Mouse (Mus musculus) small intestine, adult 2 months (tissue): ENCODE data around the gene Tbc1d5. TPM values are rescaled to one million over a fixed set of nuclear protein-coding genes. Genes with fewer than 3 reads are reported as not detected.

Source experiments
- H3K27ac ChIP-seq: fragments of 200-500 bp; 2 replicates; pipeline ENCODE4 v1.5.1; 2012; ENCODE audit warnings: low read depth, low read length, control low read depth, inconsistent platforms; ENCODE audit not compliant: insufficient read depth
- H3K27me3 ChIP-seq: fragments of 200-500 bp; 2 replicates; pipeline ENCODE4 v1.6.1; 2012; ENCODE audit warnings: mild to moderate bottlenecking, moderate library complexity, low read length, inconsistent platforms; ENCODE audit not compliant: control insufficient read depth, insufficient read depth
- H3K36me3 ChIP-seq: fragments of 200-500 bp; 2 replicates; pipeline ENCODE4 v1.6.1; 2012; ENCODE audit warnings: mild to moderate bottlenecking, low read length, control low read depth, inconsistent platforms; ENCODE audit not compliant: control insufficient read depth, insufficient read depth
- H3K4me1 ChIP-seq: fragments of 200-500 bp; 2 replicates; pipeline ENCODE4 v1.6.1; 2012; ENCODE audit warnings: low read length, inconsistent platforms, mixed read lengths; ENCODE audit not compliant: control insufficient read depth, insufficient read depth, insufficient read length
- H3K4me3 ChIP-seq: fragments of 200-500 bp; 2 replicates; pipeline ENCODE4 v1.5.1; 2012; ENCODE audit warnings: low read depth, mild to moderate bottlenecking, control low read depth, inconsistent platforms, low read length, moderate library complexity
- CTCF ChIP-seq: fragments of 200-500 bp; IDR thresholded peaks from 2 replicates; pipeline ENCODE4 v1.5.1; 2012; ENCODE audit warnings: low read depth, mild to moderate bottlenecking, control low read depth, inconsistent platforms, low read length, moderate library complexity, mixed read lengths; ENCODE audit not compliant: insufficient replicate concordance, insufficient read length; ENCODE audit errors: extremely low read depth
- POLR2A ChIP-seq: fragments of 200-500 bp; IDR thresholded peaks from 2 replicates; pipeline ENCODE4 v1.6.1; 2012; ENCODE audit warnings: low read depth, mild to moderate bottlenecking, control low read depth, inconsistent platforms, low read length, moderate library complexity
- WGBS: fragments of 180-500 bp; shearing (Covaris S2); methylation state at CpG from one replicate; pipeline ENCODE4 v1.1.7; 2018; 5-methylcytosine and 5-hydroxymethylcytosine counted together
- polyA plus RNA-seq: library from polyadenylated mRNA; depleted of rRNA; stranded (reverse); fragments of >200 nt; gene quantifications from 2 replicates; pipeline ENCODE4 v1.2.3, GENCODE M21; 2012

Tbc1d5 gene
- polyA plus RNA-seq, 1 experiment: 6.1 TPM

GRCm38 (mm10) chr17:50802380-50802779 is 376.8 kb downstream of the Tbc1d5 start:
- Histone ChIP-seq H3K4me1 (no peaks in the 10 kb centered on the region), H3K27ac (no peak overlapping the region), H3K36me3 (no peaks in the 10 kb centered on the region), H3K27me3 (no peaks in the 10 kb centered on the region), H3K4me3 (no peak overlapping the region)
- TF ChIP-seq CTCF: no peak
- TF ChIP-seq POLR2A: no peak
- 80% methylated on average over 8 of the region's 8 CpGs for WGBS

- no peak overlapping the region for H3K4me3 ChIP-seq
- 70% methylated on average over 6 of the region's 6 CpGs for WGBS
- H3K27me3 ChIP-seq: no peaks in the 10 kb centered on the region
- no peaks in the 10 kb centered on the region for H3K36me3 ChIP-seq
- no peak overlapping the region for H3K27ac ChIP-seq
- TF ChIP-seq CTCF: peak; percentile 19; the same call in 1 of the 2 replicates
- TF ChIP-seq POLR2A: no peak
- no peaks in the 10 kb centered on the region for H3K4me1 ChIP-seq
Measured at GRCm38 (mm10) chr17:50795445-50796095, 383.6 kb downstream of the Tbc1d5 start.

DNA sequence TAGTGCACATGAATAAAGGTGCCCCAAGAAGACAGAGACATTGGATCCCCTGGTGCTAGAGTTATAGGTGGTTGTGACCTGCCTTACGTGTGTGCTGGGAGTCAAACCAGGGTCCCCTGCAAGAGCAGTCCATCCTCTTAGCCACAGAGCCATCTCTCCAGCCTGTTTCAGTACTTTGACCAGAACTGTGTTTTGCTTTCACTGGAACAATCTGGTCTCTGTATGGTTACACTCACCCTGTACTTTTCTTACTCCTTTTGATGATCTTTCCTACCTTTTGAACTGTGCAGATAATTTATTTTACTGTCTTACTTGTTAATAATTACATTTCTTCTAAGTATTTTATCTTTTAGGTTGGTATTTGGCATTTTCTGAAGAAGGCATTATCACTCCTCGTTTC is 387.5 kb downstream of the Tbc1d5 start:
- H3K4me1 ChIP-seq: no peaks in the 10 kb centered on the region
- TF ChIP-seq CTCF: no peak
- no peak for TF ChIP-seq POLR2A
- no peaks in the 10 kb centered on the region for H3K36me3 ChIP-seq
- H3K4me3 ChIP-seq: no peak overlapping the region
- no peaks in the 10 kb centered on the region for H3K27me3 ChIP-seq
- no peak overlapping the region for H3K27ac ChIP-seq
- whole genome bisulfite sequencing: 79% methylated on average over 2 of the region's 2 CpGs

DNA sequence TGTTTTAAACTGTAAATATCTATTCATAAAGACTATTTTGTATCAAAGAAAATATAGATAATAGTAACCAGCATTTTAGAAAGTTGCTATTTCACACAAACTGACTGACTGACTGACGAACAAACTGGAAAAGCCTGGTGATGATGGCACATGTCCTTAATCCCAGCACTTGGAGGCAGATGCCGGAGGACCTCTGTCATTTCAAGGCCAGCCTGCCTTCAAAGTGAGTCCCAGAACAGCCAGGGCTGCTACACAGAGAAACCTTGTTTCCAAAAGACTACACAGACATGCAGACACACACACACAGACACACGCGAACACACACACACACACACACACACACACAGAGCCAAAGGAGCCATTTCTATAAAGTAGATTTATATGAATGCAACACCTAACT is 390.3 kb downstream of the Tbc1d5 start:
- TF ChIP-seq POLR2A (no peak), CTCF (no peak)
- Histone ChIP-seq H3K36me3 (no peaks in the 10 kb centered on the region), H3K27ac (no peak overlapping the region), H3K27me3 (no peaks in the 10 kb centered on the region), H3K4me3 (no peak overlapping the region), H3K4me1 (no peaks in the 10 kb centered on the region)
- 94% methylated on average over 4 of the region's 4 CpGs for WGBS

DNA sequence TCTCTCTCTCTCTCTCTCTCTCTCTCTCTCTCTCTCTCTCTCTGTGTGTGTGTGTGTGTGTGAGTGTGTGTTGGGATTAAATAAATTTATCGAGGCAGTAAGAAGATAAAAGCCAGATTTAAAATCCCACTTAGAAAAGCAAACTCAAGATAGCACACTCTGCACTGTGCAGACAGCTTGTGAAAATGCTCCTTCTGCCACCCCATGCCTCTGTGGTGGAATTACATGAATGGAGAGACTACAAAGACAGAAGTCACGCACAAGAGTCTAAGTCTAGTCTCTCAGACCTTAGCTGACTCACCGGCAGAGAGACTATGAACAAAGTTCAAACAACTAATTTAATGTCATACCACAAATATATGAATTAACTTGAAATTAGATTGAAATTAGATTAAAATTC is 403.9 kb downstream of the Tbc1d5 start:
- Histone ChIP-seq H3K4me3 (no peak overlapping the region), H3K27me3 (no peaks in the 10 kb centered on the region), H3K36me3 (no peaks in the 10 kb centered on the region), H3K4me1 (no peaks in the 10 kb centered on the region), H3K27ac (no peak overlapping the region)
- TF ChIP-seq POLR2A: no peak
- no peak for TF ChIP-seq CTCF
- WGBS: 53% methylated on average over 3 of the region's 3 CpGs

DNA sequence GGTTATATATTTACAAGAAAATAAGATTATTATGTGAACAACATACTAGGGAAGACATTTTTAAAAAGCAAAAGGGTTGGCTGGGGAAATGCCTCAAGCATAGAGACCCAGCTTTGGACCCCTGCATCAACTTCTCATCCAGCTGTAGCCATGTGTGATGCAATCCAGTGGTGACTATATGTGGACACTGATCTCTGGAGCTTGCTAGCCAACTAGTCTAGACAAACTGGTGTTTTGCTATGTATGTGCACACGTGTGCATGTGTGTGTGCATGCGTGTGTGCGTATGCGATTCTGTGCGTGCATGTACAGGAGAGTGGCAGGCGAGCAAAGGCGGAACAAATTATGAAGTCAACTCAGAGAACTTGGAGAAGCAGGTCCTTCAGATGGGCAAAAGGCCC is 414.8 kb downstream of the Tbc1d5 start:
- Histone ChIP-seq H3K4me3 (no peak overlapping the region), H3K27me3 (no peaks in the 10 kb centered on the region), H3K4me1 (no peaks in the 10 kb centered on the region), H3K36me3 (no peaks in the 10 kb centered on the region), H3K27ac (no peak overlapping the region)
- 96% methylated on average over 7 of the region's 7 CpGs for WGBS
- TF ChIP-seq POLR2A (no peak), CTCF (no peak)

GRCm38 (mm10) chr17:50763407-50763806 is 415.7 kb downstream of the Tbc1d5 start:
- 84% methylated on average over 5 of the region's 5 CpGs for WGBS
- H3K36me3 ChIP-seq: no peaks in the 10 kb centered on the region
- H3K4me3 ChIP-seq: no peak overlapping the region

GRCm38 (mm10) chr17:50762231-50762630 is 416.9 kb downstream of the Tbc1d5 start:
- TF ChIP-seq CTCF (no peak), POLR2A (no peak)
- no peaks in the 10 kb centered on the region for H3K4me1 ChIP-seq
- no peaks in the 10 kb centered on the region for H3K36me3 ChIP-seq
- no peaks in the 10 kb centered on the region for H3K27me3 ChIP-seq
- no peak overlapping the region for H3K4me3 ChIP-seq
- H3K27ac ChIP-seq: no peak overlapping the region
- 83% methylated on average over 5 of the region's 5 CpGs for WGBS

More at GRCm38 (mm10) chr17:50763407-50763806, 415.7 kb downstream of the Tbc1d5 start:
- TF ChIP-seq CTCF (no peak), POLR2A (no peak)
- Histone ChIP-seq H3K4me1 (no peaks in the 10 kb centered on the region), H3K27ac (no peak overlapping the region), H3K27me3 (no peaks in the 10 kb centered on the region)
